Mouse (Mus musculus): ENCODE results near the gene Ublcp1. TPM values are rescaled to one million over a fixed set of nuclear protein-coding genes. Genes with fewer than 3 reads are reported as not detected.

Ublcp1 gene
- polyA plus RNA-seq, 1 experiment from 2014 or later = 51.1 TPM

- H3K27me3 ChIP-seq (replicated peaks; ENCODE audit: control insufficient read depth, insufficient read depth, low read length) = no peaks in the 10 kb centered on the region
- no peak for ATAC-seq
- no peak overlapping the region for H3K4me2 ChIP-seq (ENCODE audit: low read depth, low read length)
- WGBS = 81% methylated on average over 8 of the region's 8 CpGs
- H3K4me3 ChIP-seq (ENCODE audit: low read length) = no peak overlapping the region
- no peaks in the 10 kb centered on the region for H3K9me3 ChIP-seq (ENCODE audit: control insufficient read depth, low read length)
- no peak overlapping the region for H3K9ac ChIP-seq (ENCODE audit: low read depth, low read length)
- H3K36me3 ChIP-seq (ENCODE audit: control insufficient read depth, insufficient read depth, low read length) = no peaks in the 10 kb centered on the region
- H3K4me1 ChIP-seq (ENCODE audit: control insufficient read depth, insufficient read depth, low read length) = no peaks in the 10 kb centered on the region
- no peak overlapping the region for H3K27ac ChIP-seq (ENCODE audit: low read length)
Measured at GRCm38 (mm10) chr11:44412276-44412675, 58.0 kb downstream of the Ublcp1 start.

GRCm38 (mm10) chr11:44410413-44410812 is 59.9 kb downstream of the Ublcp1 start:
- Histone ChIP-seq H3K4me1 (ENCODE audit: control insufficient read depth, insufficient read depth, low read length) (no peaks in the 10 kb centered on the region), H3K4me2 (ENCODE audit: low read depth, low read length) (no peak overlapping the region), H3K4me3 (ENCODE audit: low read length) (no peak overlapping the region), H3K9ac (ENCODE audit: low read depth, low read length) (no peak overlapping the region), H3K27ac (ENCODE audit: low read length) (no peak overlapping the region), H3K36me3 (ENCODE audit: control insufficient read depth, insufficient read depth, low read length) (no peaks in the 10 kb centered on the region), H3K27me3 (replicated peaks; ENCODE audit: control insufficient read depth, insufficient read depth, low read length) (no peaks in the 10 kb centered on the region), H3K9me3 (ENCODE audit: control insufficient read depth, low read length) (no peaks in the 10 kb centered on the region)
- WGBS = 50% methylated on average over 3 of the region's 3 CpGs
- no peak for ATAC-seq

DNA sequence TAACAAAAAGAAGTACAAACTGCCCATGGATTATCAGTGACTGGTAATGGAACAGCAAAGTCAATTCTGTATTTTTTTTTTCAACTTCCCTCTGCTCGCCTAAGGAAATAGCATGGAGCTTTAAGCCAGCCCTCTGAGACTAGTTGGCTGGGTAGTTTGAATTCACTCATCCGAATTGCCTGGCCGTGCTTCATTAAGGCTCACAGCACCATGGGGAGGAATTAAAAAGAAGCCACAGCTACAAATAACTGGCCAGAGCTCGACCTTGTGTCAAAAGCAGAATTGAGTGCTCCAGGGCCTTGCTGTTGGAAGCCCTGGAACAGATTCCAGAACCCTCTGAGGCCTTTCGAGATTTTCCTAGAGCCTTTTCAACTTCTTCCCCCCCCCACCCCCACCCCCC is 61.7 kb downstream of the Ublcp1 start:
- no peaks in the 10 kb centered on the region for H3K36me3 ChIP-seq (ENCODE audit: control insufficient read depth, insufficient read depth, low read length)
- no peak overlapping the region for H3K4me2 ChIP-seq (ENCODE audit: low read depth, low read length)
- H3K4me1 ChIP-seq (ENCODE audit: control insufficient read depth, insufficient read depth, low read length) = no peaks in the 10 kb centered on the region
- no peak for ATAC-seq
- H3K9me3 ChIP-seq (ENCODE audit: control insufficient read depth, low read length) = no peaks in the 10 kb centered on the region
- H3K27ac ChIP-seq (ENCODE audit: low read length) = no peak overlapping the region
- H3K4me3 ChIP-seq (ENCODE audit: low read length) = no peak overlapping the region
- 39% methylated on average over 5 of the region's 5 CpGs for WGBS
- H3K9ac ChIP-seq (ENCODE audit: low read depth, low read length) = no peak overlapping the region
- no peaks in the 10 kb centered on the region for H3K27me3 ChIP-seq (replicated peaks; ENCODE audit: control insufficient read depth, insufficient read depth, low read length)

GRCm38 (mm10) chr11:44406457-44406856 is 63.8 kb downstream of the Ublcp1 start:
- Histone ChIP-seq H3K27ac (ENCODE audit: low read length) (no peak overlapping the region), H3K36me3 (ENCODE audit: control insufficient read depth, insufficient read depth, low read length) (no peaks in the 10 kb centered on the region), H3K4me1 (ENCODE audit: control insufficient read depth, insufficient read depth, low read length) (no peaks in the 10 kb centered on the region), H3K9me3 (ENCODE audit: control insufficient read depth, low read length) (no peaks in the 10 kb centered on the region), H3K9ac (ENCODE audit: low read depth, low read length) (no peak overlapping the region), H3K4me3 (ENCODE audit: low read length) (no peak overlapping the region), H3K27me3 (replicated peaks; ENCODE audit: control insufficient read depth, insufficient read depth, low read length) (no peaks in the 10 kb centered on the region), H3K4me2 (ENCODE audit: low read depth, low read length) (no peak overlapping the region)
- no peak for ATAC-seq
- 75% methylated on average over 5 of the region's 5 CpGs for WGBS

GRCm38 (mm10) chr11:44405961-44406360 is 64.3 kb downstream of the Ublcp1 start:
- no peaks in the 10 kb centered on the region for H3K9me3 ChIP-seq (ENCODE audit: control insufficient read depth, low read length)
- ATAC-seq = no peak
- H3K27me3 ChIP-seq (replicated peaks; ENCODE audit: control insufficient read depth, insufficient read depth, low read length) = no peaks in the 10 kb centered on the region
- H3K36me3 ChIP-seq (ENCODE audit: control insufficient read depth, insufficient read depth, low read length) = no peaks in the 10 kb centered on the region
- 42% methylated on average over 1 of the region's 1 CpGs for WGBS
- no peak overlapping the region for H3K4me3 ChIP-seq (ENCODE audit: low read length)
- H3K4me1 ChIP-seq (ENCODE audit: control insufficient read depth, insufficient read depth, low read length) = no peaks in the 10 kb centered on the region
- no peak overlapping the region for H3K4me2 ChIP-seq (ENCODE audit: low read depth, low read length)
- no peak overlapping the region for H3K9ac ChIP-seq (ENCODE audit: low read depth, low read length)
- no peak overlapping the region for H3K27ac ChIP-seq (ENCODE audit: low read length)

GRCm38 (mm10) chr11:44405113-44405512 is 65.2 kb downstream of the Ublcp1 start:
- no peak for ATAC-seq
- H3K9ac ChIP-seq (ENCODE audit: low read depth, low read length) = no peak overlapping the region
- H3K4me1 ChIP-seq (ENCODE audit: control insufficient read depth, insufficient read depth, low read length) = no peaks in the 10 kb centered on the region
- H3K36me3 ChIP-seq (ENCODE audit: control insufficient read depth, insufficient read depth, low read length) = no peaks in the 10 kb centered on the region
- H3K27ac ChIP-seq (ENCODE audit: low read length) = no peak overlapping the region
- 88% methylated on average over 4 of the region's 4 CpGs for WGBS
- no peak overlapping the region for H3K4me3 ChIP-seq (ENCODE audit: low read length)
- no peaks in the 10 kb centered on the region for H3K27me3 ChIP-seq (replicated peaks; ENCODE audit: control insufficient read depth, insufficient read depth, low read length)
- no peaks in the 10 kb centered on the region for H3K9me3 ChIP-seq (ENCODE audit: control insufficient read depth, low read length)
- no peak overlapping the region for H3K4me2 ChIP-seq (ENCODE audit: low read depth, low read length)

Small RNAs within 50 kb of the gene (microRNA-seq; reads per million reads assigned to microRNA genes)
- not detected for gene Gm22121

Other genes with a start within 250 kb of the Ublcp1 start
- gene Il12b, start 70.4 kb downstream of the Ublcp1 start, polyA plus RNA-seq (2015; fragmentation: Nextera tagmentation; extraction: Ambion mirVana) = not detected in 2 replicates
- 36.6 and 37.1 TPM in 2 replicates for gene Rnf145, start 48.5 kb upstream of the Ublcp1 start, polyA plus RNA-seq (2015; fragmentation: Nextera tagmentation; extraction: Ambion mirVana)
- 7.9 and 8.7 TPM in 2 replicates for gene Ebf1, start 146.8 kb upstream of the Ublcp1 start, polyA plus RNA-seq (2015; fragmentation: Nextera tagmentation; extraction: Ambion mirVana)